Mouse (Mus musculus) forebrain, embryonic 12.5 days (tissue): Measurements from ENCODE around the gene Anapc16. TPM values are rescaled to one million over a fixed set of nuclear protein-coding genes. Genes with fewer than 3 reads are reported as not detected.

ENCODE experiments used
- ATAC-seq: fragments of 200-750 bp; cut with Nextera tagmentation; 2 replicates; pipeline ENCODE4 v1.8.0; 2017; ENCODE audit warnings: moderate TSS enrichment; ENCODE audit not compliant: low FRiP score
- H3K27ac ChIP-seq: fragments of 300-500 bp; sonication (generic); 2 replicates; pipeline ENCODE4 v1.5.1; 2016; ENCODE audit warnings: mild to moderate bottlenecking
- H3K27me3 ChIP-seq: fragments of 300-500 bp; sonication (generic); 2 replicates; pipeline ENCODE4 v1.6.1; 2016; ENCODE audit warnings: mild to moderate bottlenecking
- H3K36me3 ChIP-seq: fragments of 300-500 bp; sonication (generic); replicated peaks from 2 replicates; pipeline ENCODE4 v1.6.1; 2016; ENCODE audit warnings: mild to moderate bottlenecking
- H3K4me1 ChIP-seq: fragments of 300-500 bp; sonication (generic); 2 replicates; pipeline ENCODE4 v1.6.1; 2016
- H3K4me2 ChIP-seq: fragments of 300-500 bp; sonication (generic); 2 replicates; pipeline ENCODE4 v1.6.1; 2016; ENCODE audit warnings: mild to moderate bottlenecking, moderate library complexity
- H3K4me3 ChIP-seq: fragments of 300-500 bp; sonication (generic); replicated peaks from 2 replicates; pipeline ENCODE4 v1.5.1; 2016; ENCODE audit warnings: mild to moderate bottlenecking
- H3K9ac ChIP-seq: fragments of 300-500 bp; sonication (generic); 2 replicates; pipeline ENCODE4 v1.6.1; 2016; ENCODE audit warnings: mild to moderate bottlenecking
- H3K9me3 ChIP-seq: fragments of 300-500 bp; sonication (generic); 2 replicates; pipeline ENCODE4 v1.6.1; 2016
- WGBS: fragments of 180-500 bp; shearing (Covaris S2); methylation state at CpG from one replicate; pipeline ENCODE4 v1.1.7; 2016; 5-methylcytosine and 5-hydroxymethylcytosine counted together
- polyA plus RNA-seq: library from polyadenylated mRNA; unstranded; fragments of >200 nt; fragmentation: Nextera tagmentation; extraction: Ambion mirVana; gene quantifications from 2 replicates; pipeline ENCODE4 v1.2.1, GENCODE M21; 2016

Gene Anapc16
- polyA plus RNA-seq, 1 experiment from 2014 or later = 100 TPM

GRCm38 (mm10) chr10:59951211-59952151, 51.5 kb downstream of the Anapc16 start, which contains the start of gene Ddit4:
Ddit4 (minus strand) TSS chr10:59951834.
- Histone ChIP-seq H3K4me2 (peak within 1 kb of the TSS; percentile 86), H3K4me1 (peaks cover 38% of the 10 kb centered on the region), H3K9me3 (no peaks in the 10 kb centered on the region), H3K27me3 (no peaks in the 10 kb centered on the region), H3K36me3 (0 out of 2 replicates have a peak, but pooled peaks cover 4% of the 10 kb centered on the region), H3K27ac (peak within 1 kb of the TSS; percentile 96), H3K9ac (peak within 1 kb of the TSS; percentile 98), H3K4me3 (peak within 1 kb of the TSS; percentile 79)
- under 1% methylated on average over 76 of the region's 76 CpGs for WGBS
- ATAC-seq = peak; percentile 98

GRCm38 (mm10) chr10:59950716-59951191, 52.2 kb downstream of the Anapc16 start:
- under 1% methylated on average over 23 of the region's 23 CpGs for WGBS
- Histone ChIP-seq H3K4me1 (peaks cover 38% of the 10 kb centered on the region), H3K9ac (peak overlapping the region; percentile 98), H3K27ac (peak overlapping the region; percentile 96), H3K36me3 (0 out of 2 replicates have a peak, but pooled peaks cover 4% of the 10 kb centered on the region), H3K9me3 (no peaks in the 10 kb centered on the region), H3K4me3 (peak overlapping the region; percentile 79), H3K4me2 (peak overlapping the region; percentile 86), H3K27me3 (no peaks in the 10 kb centered on the region)
- peak; percentile 47 for ATAC-seq

GRCm38 (mm10) chr10:59949783-59950605, 52.9 kb downstream of the Anapc16 start:
- no peaks in the 10 kb centered on the region for H3K9me3 ChIP-seq
- ATAC-seq = no peak
- WGBS = 42% methylated on average over 15 of the region's 15 CpGs
- peak overlapping the region; percentile 86 for H3K4me2 ChIP-seq
- H3K4me3 ChIP-seq = peak overlapping the region; percentile 79
- peak overlapping the region; percentile 96 for H3K27ac ChIP-seq
- H3K9ac ChIP-seq = peak overlapping the region; percentile 98
- 0 out of 2 replicates have a peak, but pooled peaks cover 4% of the 10 kb centered on the region for H3K36me3 ChIP-seq
- no peaks in the 10 kb centered on the region for H3K27me3 ChIP-seq
- H3K4me1 ChIP-seq = peaks cover 38% of the 10 kb centered on the region

- WGBS = 90% methylated on average over 1 of the region's 1 CpGs
Measured at GRCm38 (mm10) chr10:59949255-59949648, 53.7 kb downstream of the Anapc16 start.

GRCm38 (mm10) chr10:59948363-59949254, 54.3 kb downstream of the Anapc16 start:
- H3K9ac ChIP-seq = no peak overlapping the region
- peak overlapping the region; percentile 86 for H3K4me2 ChIP-seq
- peaks cover 38% of the 10 kb centered on the region for H3K4me1 ChIP-seq
- no peaks in the 10 kb centered on the region for H3K27me3 ChIP-seq
- H3K36me3 ChIP-seq = 0 out of 2 replicates have a peak, but pooled peaks cover 4% of the 10 kb centered on the region
- no peak for ATAC-seq
- H3K9me3 ChIP-seq = no peaks in the 10 kb centered on the region
- no peak overlapping the region for H3K4me3 ChIP-seq
- 53% methylated on average over 6 of the region's 6 CpGs for WGBS
- peak overlapping the region; percentile 42 for H3K27ac ChIP-seq

More at GRCm38 (mm10) chr10:59949255-59949648, 53.7 kb downstream of the Anapc16 start:
- Histone ChIP-seq H3K36me3 (0 out of 2 replicates have a peak, but pooled peaks cover 4% of the 10 kb centered on the region), H3K4me3 (peak overlapping the region; percentile 79), H3K27me3 (no peaks in the 10 kb centered on the region), H3K9me3 (no peaks in the 10 kb centered on the region), H3K27ac (peak overlapping the region; percentile 38; the same call in 1 of the 2 replicates), H3K4me1 (peaks cover 38% of the 10 kb centered on the region), H3K9ac (no peak overlapping the region), H3K4me2 (peak overlapping the region; percentile 86)
- no peak for ATAC-seq

GRCm38 (mm10) chr10:59947296-59948073, 55.5 kb downstream of the Anapc16 start:
- H3K4me1 ChIP-seq = peaks cover 41% of the 10 kb centered on the region
- no peak overlapping the region for H3K4me2 ChIP-seq
- ATAC-seq = no peak
- no peaks in the 10 kb centered on the region for H3K27me3 ChIP-seq
- 0 out of 2 replicates have a peak, but pooled peaks cover 4% of the 10 kb centered on the region for H3K36me3 ChIP-seq
- no peak overlapping the region for H3K4me3 ChIP-seq
- no peaks in the 10 kb centered on the region for H3K9me3 ChIP-seq
- 69% methylated on average over 7 of the region's 7 CpGs for WGBS
- no peak overlapping the region for H3K9ac ChIP-seq
- peak overlapping the region; percentile 42 for H3K27ac ChIP-seq

GRCm38 (mm10) chr10:59946362-59946761, 56.6 kb downstream of the Anapc16 start:
- Histone ChIP-seq H3K9me3 (no peaks in the 10 kb centered on the region), H3K36me3 (0 out of 2 replicates have a peak, but pooled peaks cover 4% of the 10 kb centered on the region), H3K4me2 (no peak overlapping the region), H3K27ac (no peak overlapping the region), H3K9ac (no peak overlapping the region), H3K27me3 (no peaks in the 10 kb centered on the region), H3K4me1 (peaks cover 44% of the 10 kb centered on the region), H3K4me3 (no peak overlapping the region)
- no peak for ATAC-seq
- whole genome bisulfite sequencing = 85% methylated on average over 5 of the region's 5 CpGs

GRCm38 (mm10) chr10:59945416-59945815, 57.5 kb downstream of the Anapc16 start:
- Histone ChIP-seq H3K4me1 (peaks cover 41% of the 10 kb centered on the region), H3K4me2 (no peak overlapping the region), H3K9me3 (no peaks in the 10 kb centered on the region), H3K4me3 (no peak overlapping the region), H3K27ac (no peak overlapping the region), H3K36me3 (0 out of 2 replicates have a peak, but pooled peaks cover 4% of the 10 kb centered on the region), H3K27me3 (no peaks in the 10 kb centered on the region), H3K9ac (no peak overlapping the region)
- no peak for ATAC-seq
- WGBS = 92% methylated on average over 3 of the region's 3 CpGs

GRCm38 (mm10) chr10:59943421-59943989, 59.4 kb downstream of the Anapc16 start:
- H3K9ac ChIP-seq = peak overlapping the region; percentile 41; the same call in 1 of the 2 replicates
- H3K4me1 ChIP-seq = peaks cover 22% of the 10 kb centered on the region
- no peak overlapping the region for H3K4me3 ChIP-seq
- H3K27ac ChIP-seq = peak overlapping the region; percentile 74
- ATAC-seq = peak; percentile 73
- H3K36me3 ChIP-seq = no peaks in the 10 kb centered on the region
- WGBS = 43% methylated on average over 13 of the region's 13 CpGs
- H3K4me2 ChIP-seq = peak overlapping the region; percentile 41
- no peaks in the 10 kb centered on the region for H3K9me3 ChIP-seq
- H3K27me3 ChIP-seq = no peaks in the 10 kb centered on the region

- Histone ChIP-seq H3K9ac (peak overlapping the region; percentile 41), H3K4me2 (peak overlapping the region; percentile 41), H3K4me1 (peaks cover 20% of the 10 kb centered on the region), H3K27me3 (no peaks in the 10 kb centered on the region), H3K9me3 (no peaks in the 10 kb centered on the region), H3K36me3 (no peaks in the 10 kb centered on the region), H3K27ac (peak overlapping the region; percentile 74), H3K4me3 (peak overlapping the region; percentile 10; the same call in 1 of the 2 replicates)
- WGBS = 5% methylated on average over 16 of the region's 16 CpGs
- ATAC-seq = peak; percentile 71
Measured at GRCm38 (mm10) chr10:59942847-59943420, 60.0 kb downstream of the Anapc16 start.
